Mouse (Mus musculus): Measurements from ENCODE around the gene Gtpbp10. TPM values are rescaled to one million over a fixed set of nuclear protein-coding genes. Genes with fewer than 3 reads are reported as not detected.

Gtpbp10 gene
- total and polyA plus RNA-seq, 2 experiments from 2014 or later, result 13.8 to 14.5 TPM

GRCm38 (mm10) chr5:5508231-5508630 is 51.1 kb downstream of the Gtpbp10 start:
- Histone ChIP-seq H3K4me2 (ENCODE audit: low read depth, low read length) (no peak overlapping the region), H3K9ac (replicated peaks; ENCODE audit: low read depth, low read length) (no peak overlapping the region), H3K36me3 (replicated peaks; ENCODE audit: control insufficient read depth, insufficient read depth, low read length) (peaks cover 29% of the 10 kb centered on the region), H3K9me3 (replicated peaks; ENCODE audit: control insufficient read depth, low read length) (no peaks in the 10 kb centered on the region), H3K27ac (ENCODE audit: low read depth) (no peak overlapping the region), H3K4me3 (ENCODE audit: low read depth, low read length) (no peak overlapping the region), H3K27me3 (ENCODE audit: control insufficient read depth, insufficient read depth, low read length) (no peaks in the 10 kb centered on the region), H3K4me1 (ENCODE audit: control insufficient read depth, insufficient read depth) (peaks cover 6% of the 10 kb centered on the region)
- 85% methylated on average over 10 of the region's 10 CpGs for WGBS
- no peak for DNase-seq (ENCODE audit: low spot score)
- TF ChIP-seq EP300 (IDR thresholded peaks at IDR 0.05; ENCODE audit: low read depth), result no peak
- TF ChIP-seq CTCF (IDR thresholded peaks at IDR 0.05; ENCODE audit: low read depth), result no peak
- no peak for ATAC-seq (ENCODE audit: insufficient read depth, low read depth)

- WGBS, result 56% methylated on average over 20 of the region's 20 CpGs
- no peaks in the 10 kb centered on the region for H3K27me3 ChIP-seq (ENCODE audit: control insufficient read depth, insufficient read depth, low read length)
- ATAC-seq (ENCODE audit: insufficient read depth, low read depth) (no peak), DNase-seq (ENCODE audit: low spot score) (peak; percentile 42)
- peaks cover 29% of the 10 kb centered on the region for H3K36me3 ChIP-seq (replicated peaks; ENCODE audit: control insufficient read depth, insufficient read depth, low read length)
- no peak overlapping the region for H3K27ac ChIP-seq (ENCODE audit: low read depth)
- H3K9me3 ChIP-seq (replicated peaks; ENCODE audit: control insufficient read depth, low read length), result no peaks in the 10 kb centered on the region
- no peak overlapping the region for H3K4me2 ChIP-seq (ENCODE audit: low read depth, low read length)
- no peak overlapping the region for H3K9ac ChIP-seq (replicated peaks; ENCODE audit: low read depth, low read length)
- TF ChIP-seq CTCF (IDR thresholded peaks at IDR 0.05; ENCODE audit: low read depth) (peak; percentile 66), EP300 (IDR thresholded peaks at IDR 0.05; ENCODE audit: low read depth) (no peak)
- peaks cover 6% of the 10 kb centered on the region for H3K4me1 ChIP-seq (ENCODE audit: control insufficient read depth, insufficient read depth)
- no peak overlapping the region for H3K4me3 ChIP-seq (ENCODE audit: low read depth, low read length)
Observed at GRCm38 (mm10) chr5:5507701-5508225, 51.6 kb downstream of the Gtpbp10 start.

DNA sequence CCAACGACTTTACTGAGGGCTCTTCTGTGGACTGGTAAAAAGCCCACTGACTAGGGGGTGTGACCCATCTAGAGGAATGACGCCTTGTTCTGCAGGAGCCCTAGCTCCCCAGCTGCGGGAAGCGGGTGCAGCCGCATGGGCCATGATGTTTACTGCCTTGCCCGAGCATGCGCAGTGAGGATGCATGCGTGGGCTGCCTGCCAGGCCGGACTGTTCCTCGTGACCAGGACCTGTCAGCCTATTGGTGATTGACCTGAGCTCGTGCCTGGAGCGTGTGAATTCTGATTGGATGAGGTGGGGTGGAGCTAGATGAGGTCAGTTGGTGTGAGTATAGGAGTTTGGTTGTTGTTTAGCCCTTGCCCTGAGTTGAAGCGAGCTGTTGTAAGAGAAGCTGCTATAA is 54.9 kb downstream of the Gtpbp10 start:
- H3K27me3 ChIP-seq (ENCODE audit: control insufficient read depth, insufficient read depth, low read length), result no peaks in the 10 kb centered on the region
- no peak overlapping the region for H3K4me2 ChIP-seq (ENCODE audit: low read depth, low read length)
- no peaks in the 10 kb centered on the region for H3K9me3 ChIP-seq (replicated peaks; ENCODE audit: control insufficient read depth, low read length)
- no peak for DNase-seq (ENCODE audit: low spot score)
- H3K4me1 ChIP-seq (ENCODE audit: control insufficient read depth, insufficient read depth), result no peaks in the 10 kb centered on the region
- no peak overlapping the region for H3K27ac ChIP-seq (ENCODE audit: low read depth)
- WGBS, result 87% methylated on average over 13 of the region's 13 CpGs
- no peak overlapping the region for H3K9ac ChIP-seq (replicated peaks; ENCODE audit: low read depth, low read length)
- no peak overlapping the region for H3K4me3 ChIP-seq (ENCODE audit: low read depth, low read length)
- peaks cover 23% of the 10 kb centered on the region for H3K36me3 ChIP-seq (replicated peaks; ENCODE audit: control insufficient read depth, insufficient read depth, low read length)
- TF ChIP-seq EP300 (IDR thresholded peaks at IDR 0.05; ENCODE audit: low read depth), result no peak
- no peak for TF ChIP-seq CTCF (IDR thresholded peaks at IDR 0.05; ENCODE audit: low read depth)
- ATAC-seq (ENCODE audit: insufficient read depth, low read depth), result no peak

- H3K27me3 ChIP-seq (ENCODE audit: control insufficient read depth, insufficient read depth, low read length), result no peaks in the 10 kb centered on the region
- WGBS, result 55% methylated on average over 4 of the region's 4 CpGs
- DNase-seq (ENCODE audit: low spot score) (no peak), ATAC-seq (ENCODE audit: insufficient read depth, low read depth) (no peak)
- peaks cover 22% of the 10 kb centered on the region for H3K36me3 ChIP-seq (replicated peaks; ENCODE audit: control insufficient read depth, insufficient read depth, low read length)
- no peaks in the 10 kb centered on the region for H3K9me3 ChIP-seq (replicated peaks; ENCODE audit: control insufficient read depth, low read length)
- H3K4me2 ChIP-seq (ENCODE audit: low read depth, low read length), result no peak overlapping the region
- H3K9ac ChIP-seq (replicated peaks; ENCODE audit: low read depth, low read length), result no peak overlapping the region
- TF ChIP-seq CTCF (IDR thresholded peaks at IDR 0.05; ENCODE audit: low read depth), result no peak
- no peak for TF ChIP-seq EP300 (IDR thresholded peaks at IDR 0.05; ENCODE audit: low read depth)
- H3K4me1 ChIP-seq (ENCODE audit: control insufficient read depth, insufficient read depth), result no peaks in the 10 kb centered on the region
- H3K4me3 ChIP-seq (ENCODE audit: low read depth, low read length), result no peak overlapping the region
- H3K27ac ChIP-seq (ENCODE audit: low read depth), result no peak overlapping the region
Observed at GRCm38 (mm10) chr5:5503381-5503780, 56.0 kb downstream of the Gtpbp10 start.

DNA sequence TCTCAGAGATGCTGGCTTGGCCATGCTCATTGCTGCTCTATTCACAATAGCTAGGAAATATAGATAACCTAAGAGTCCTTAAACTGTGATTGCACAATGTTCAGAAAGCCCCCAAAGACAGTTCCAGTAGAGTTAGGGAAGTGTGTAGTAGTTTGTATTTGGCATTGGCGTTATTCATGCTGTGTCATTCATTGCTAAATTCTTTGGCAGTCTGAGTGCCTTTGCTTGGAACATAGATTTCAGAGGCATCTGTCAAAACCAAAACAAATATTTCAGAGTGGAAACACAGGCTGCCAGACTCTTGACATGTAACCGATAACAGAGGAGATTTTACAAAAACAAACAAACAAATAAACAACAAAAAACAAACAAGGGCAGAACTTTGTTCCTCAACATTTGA is 57.8 kb downstream of the Gtpbp10 start:
- TF ChIP-seq CTCF (IDR thresholded peaks at IDR 0.05; ENCODE audit: low read depth), result no peak
- no peak for TF ChIP-seq EP300 (IDR thresholded peaks at IDR 0.05; ENCODE audit: low read depth)
- no peaks in the 10 kb centered on the region for H3K27me3 ChIP-seq (ENCODE audit: control insufficient read depth, insufficient read depth, low read length)
- no peak overlapping the region for H3K27ac ChIP-seq (ENCODE audit: low read depth)
- no peak overlapping the region for H3K4me2 ChIP-seq (ENCODE audit: low read depth, low read length)
- H3K4me1 ChIP-seq (ENCODE audit: control insufficient read depth, insufficient read depth), result no peaks in the 10 kb centered on the region
- H3K9ac ChIP-seq (replicated peaks; ENCODE audit: low read depth, low read length), result no peak overlapping the region
- H3K36me3 ChIP-seq (replicated peaks; ENCODE audit: control insufficient read depth, insufficient read depth, low read length), result peaks cover 4% of the 10 kb centered on the region; the same call in 1 of the 2 replicates
- no peak overlapping the region for H3K4me3 ChIP-seq (ENCODE audit: low read depth, low read length)
- no peaks in the 10 kb centered on the region for H3K9me3 ChIP-seq (replicated peaks; ENCODE audit: control insufficient read depth, low read length)
- WGBS, result 60% methylated on average over 2 of the region's 2 CpGs
- no peak for ATAC-seq (ENCODE audit: insufficient read depth, low read depth)
- no peak for DNase-seq (ENCODE audit: low spot score)

GRCm38 (mm10) chr5:5496393-5496792 is 62.9 kb downstream of the Gtpbp10 start:
- TF ChIP-seq CTCF (IDR thresholded peaks at IDR 0.05; ENCODE audit: low read depth), result no peak
- TF ChIP-seq EP300 (IDR thresholded peaks at IDR 0.05; ENCODE audit: low read depth), result no peak
- no peak overlapping the region for H3K9ac ChIP-seq (replicated peaks; ENCODE audit: low read depth, low read length)
- WGBS, result 44% methylated on average over 3 of the region's 3 CpGs

More at GRCm38 (mm10) chr5:5496393-5496792, 62.9 kb downstream of the Gtpbp10 start:
- no peak for DNase-seq (ENCODE audit: low spot score)
- no peak overlapping the region for H3K27ac ChIP-seq (ENCODE audit: low read depth)
- H3K4me3 ChIP-seq (ENCODE audit: low read depth, low read length), result no peak overlapping the region
- 0 out of 2 replicates have a peak, but pooled peaks cover 4% of the 10 kb centered on the region for H3K9me3 ChIP-seq (replicated peaks; ENCODE audit: control insufficient read depth, low read length)
- H3K36me3 ChIP-seq (replicated peaks; ENCODE audit: control insufficient read depth, insufficient read depth, low read length), result no peaks in the 10 kb centered on the region
- no peaks in the 10 kb centered on the region for H3K4me1 ChIP-seq (ENCODE audit: control insufficient read depth, insufficient read depth)
- no peaks in the 10 kb centered on the region for H3K27me3 ChIP-seq (ENCODE audit: control insufficient read depth, insufficient read depth, low read length)
- ATAC-seq (ENCODE audit: insufficient read depth, low read depth), result no peak
- H3K4me2 ChIP-seq (ENCODE audit: low read depth, low read length), result no peak overlapping the region
